ENCODE assay signal across 8 mouse cellular contexts in the genomic region with DNA sequence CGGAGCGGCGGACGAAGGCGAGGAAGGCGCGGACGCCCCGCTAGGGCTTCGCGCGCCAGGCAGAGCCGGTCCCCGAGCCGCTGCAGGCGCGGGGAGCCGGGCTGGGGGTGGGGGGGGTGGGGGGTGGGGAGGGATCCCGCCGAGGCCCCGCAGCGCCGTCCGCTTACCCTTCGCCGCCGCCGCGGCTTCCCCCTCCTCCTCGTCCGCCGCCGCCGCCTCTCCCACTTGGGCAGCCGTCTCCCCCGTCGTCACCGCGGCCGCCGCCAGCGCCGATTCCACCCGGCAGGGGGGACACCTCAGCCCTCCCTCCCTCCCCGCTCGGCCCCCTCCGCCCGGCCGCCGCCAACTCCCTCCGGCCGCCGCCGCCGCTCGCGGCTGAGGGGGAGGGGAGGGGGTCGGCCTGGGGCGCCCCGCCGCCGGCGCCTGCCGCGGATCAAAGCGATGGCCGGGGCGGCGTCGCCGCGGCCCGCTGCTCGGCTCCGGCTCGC. TPM values are rescaled to one million over a fixed set of nuclear protein-coding genes. Genes with fewer than 3 reads are reported as not detected.
DNase-seq lines count a peak whose midpoint lies in the region; ATAC-seq and TF ChIP-seq lines count a peak whose summit lies in the region.

No protein-coding gene starts in this region.

- peak overlapping the region; percentile 74 for H3K4me2 ChIP-seq in intestine, embryonic 16.5 days (ENCODE audit: low read depth, low read length)
- peak overlapping the region; percentile 80 for H3K4me2 ChIP-seq in liver, embryonic 14.5 days (ENCODE audit: low read depth)

- no peaks in the 10 kb centered on the region; the same call in 1 of the 2 replicates for H3K4me1 ChIP-seq in cerebellum, adult 2 months (ENCODE audit: control insufficient read depth, insufficient read depth, low read length)
- peaks cover 7% of the 10 kb centered on the region for H3K4me1 ChIP-seq in intestine, embryonic 16.5 days (ENCODE audit: control insufficient read depth, insufficient read depth, low read length)
- H3K4me1 ChIP-seq in liver, embryonic 14.5 days (replicated peaks; ENCODE audit: control insufficient read depth in 2 of 2, insufficient read depth in 2 of 2, low read length in 1 of 2): peaks cover 19 to 32% of the 10 kb centered on the region in 2 experiments

- no peaks in the 10 kb centered on the region for H3K9me3 ChIP-seq in intestine, embryonic 16.5 days (ENCODE audit: control insufficient read depth, low read length)
- no peaks in the 10 kb centered on the region for H3K9me3 ChIP-seq in liver, embryonic 14.5 days (ENCODE audit: control insufficient read depth, low read length)

- no peak for TF ChIP-seq EP300 in liver, embryonic 14.5 days (IDR thresholded peaks at IDR 0.05; ENCODE audit: low read depth)

- H3K9ac ChIP-seq in intestine, embryonic 16.5 days (ENCODE audit: low read depth, low read length): peak overlapping the region; percentile 99
- peak overlapping the region; percentile 79 for H3K9ac ChIP-seq in liver, embryonic 14.5 days (replicated peaks)

- no peak overlapping the region for H3K27ac ChIP-seq in cerebellum, adult 2 months (ENCODE audit: insufficient read depth, low read length)
- H3K27ac ChIP-seq in intestine, embryonic 16.5 days (ENCODE audit: low read length): peak overlapping the region; percentile 97
- peak overlapping the region; percentile 73 for H3K27ac ChIP-seq in liver, embryonic 14.5 days

- under 1% methylated on average over 39 of the region's 76 CpGs for WGBS in cerebellum, adult 2 months
- WGBS in intestine, embryonic 16.5 days: 1% methylated on average over 14 of the region's 76 CpGs
- WGBS in liver, embryonic 14.5 days (ENCODE audit: insufficient replicate concordance): 1% methylated on average over 29 of the region's 76 CpGs

- H3K36me3 ChIP-seq in intestine, embryonic 16.5 days (ENCODE audit: control insufficient read depth, insufficient read depth, low read length): no peaks in the 10 kb centered on the region
- H3K36me3 ChIP-seq in liver, embryonic 14.5 days (replicated peaks; ENCODE audit: control insufficient read depth, insufficient read depth, low read depth): no peaks in the 10 kb centered on the region; the same call in 1 of the 2 replicates

- DNase-seq in lung, adult 18-20 months: peak; percentile 27 to 38
- DNase-seq in lung, postnatal 25 days (ENCODE audit: low spot score): no peak
- peak; percentile 59 to 70 for DNase-seq in cerebellum, adult 2 months
- peak; percentile 70 for DNase-seq in gastrocnemius, postnatal 14 days
- no peak for DNase-seq in liver, embryonic 14.5 days (ENCODE audit: low read depth in 3 of 3, low spot score in 3 of 3)
- peak; percentile 16 for DNase-seq in ovary, adult 18-20 months (ENCODE audit: low spot score)
- DNase-seq in thymus, postnatal 4 days: peak; percentile 80

- intact Hi-C loops in gastrocnemius, postnatal 14 days (cut with DNase I; ENCODE audit: low total_unique reads): no loop called here

- H3K4me3 ChIP-seq in cerebellum, adult 2 months (replicated peaks; ENCODE audit: insufficient read depth, low read depth, low read length): peak overlapping the region; percentile 56
- peak overlapping the region; percentile 91 for H3K4me3 ChIP-seq in intestine, embryonic 16.5 days (ENCODE audit: low read length)
- H3K4me3 ChIP-seq in liver, embryonic 14.5 days (ENCODE audit: insufficient read depth in 1 of 2, low read depth in 2 of 2, low read length in 2 of 2): peak overlapping the region; percentile 81 to 82

- TF ChIP-seq POLR2A in cerebellum, adult 2 months (IDR thresholded peaks at IDR 0.05; ENCODE audit: borderline replicate concordance, insufficient read depth, low read length): no peak

- TF ChIP-seq CTCF in cerebellum, adult 2 months (IDR thresholded peaks at IDR 0.05; ENCODE audit: borderline replicate concordance, insufficient read depth, low read depth, low read length): no peak
- no peak for TF ChIP-seq CTCF in liver, embryonic 14.5 days (IDR thresholded peaks at IDR 0.05; ENCODE audit: low read depth)

- H3K27me3 ChIP-seq in cerebellum, adult 2 months (ENCODE audit: control insufficient read depth, insufficient read depth, low read length): no peaks in the 10 kb centered on the region
- H3K27me3 ChIP-seq in intestine, embryonic 16.5 days (replicated peaks; ENCODE audit: control insufficient read depth, insufficient read depth, low read length): no peaks in the 10 kb centered on the region
- H3K27me3 ChIP-seq in liver, embryonic 14.5 days (ENCODE audit: control insufficient read depth, insufficient read depth, low read length): no peaks in the 10 kb centered on the region

- ATAC-seq in intestine, embryonic 16.5 days: peak; percentile 59
- peak; percentile 42 for ATAC-seq in liver, embryonic 14.5 days (ENCODE audit: insufficient read depth)

RNA-seq across cellular contexts. Expression of gene Tab2, which starts 0.4 kb away (rescaled TPM):
- polyA plus RNA-seq in cerebellum, adult 2 months (2012; rRNA removed): 39.3 and 40.1 TPM in 2 replicates
- 10 to 100 TPM; 38.0 to 41.7 TPM for total RNA-seq in gastrocnemius, postnatal 14 days (2021)
- polyA plus RNA-seq in intestine, embryonic 16.5 days (2015; fragmentation: Nextera tagmentation; extraction: Ambion mirVana): 12.8 and 12.9 TPM in 2 replicates
- 15.1 and 18.7 TPM in 2 replicates for polyA plus RNA-seq in liver, embryonic 14.5 days (2012; rRNA removed)
- polyA plus RNA-seq in liver, embryonic 14.5 days (2014; fragmentation: Nextera tagmentation; extraction: Ambion mirVana): 10.8 and 11.1 TPM in 2 replicates

Comparison
In these comparisons a context has a peak if more than half of its experiments do, and no peak if none do; other contexts are left out.
1. DNase-seq: peak in lung, adult 18-20 months (2 of 2), cerebellum, adult 2 months (2 of 2), gastrocnemius, postnatal 14 days (single experiment), ovary, adult 18-20 months (single experiment) and thymus, postnatal 4 days (single experiment); none in lung, postnatal 25 days (single experiment) and liver, embryonic 14.5 days (0 of 3).
2. Peak in every context shown above with its lines, with median percentiles within 50 percentile points of each other: H3K4me3 ChIP-seq.